Mouse (Mus musculus) CH12.LX (cell line): ENCODE results near the gene Fgf12. TPM values are rescaled to one million over a fixed set of nuclear protein-coding genes. Genes with fewer than 3 reads are reported as not detected.

ENCODE experiments used
- DNase-seq: peaks from one replicate; pipeline ENCODE4 v3.0.0-alpha.2; 2013; ENCODE audit errors: extremely low read depth
- H3K27ac ChIP-seq: 2 replicates; pipeline ENCODE4 v1.5.1; 2012; ENCODE audit warnings: low read depth, mild to moderate bottlenecking, control low read depth, moderate library complexity; ENCODE audit not compliant: insufficient read depth
- H3K27me3 ChIP-seq: replicated peaks from 2 replicates; pipeline ENCODE3; 2012; ENCODE audit warnings: inconsistent platforms
- H3K36me3 ChIP-seq, 2 experiments: replicated peaks in 1 of 2; 2 replicates each; pipeline versions ENCODE3 to v1.6.1; 2012; ENCODE audit warnings: inconsistent platforms in 1 of 2, low read length in 1 of 2, mild to moderate bottlenecking in 1 of 2, mixed read lengths in 1 of 2, moderate library complexity in 1 of 2; ENCODE audit not compliant: control insufficient read depth in 1 of 2, insufficient read depth in 1 of 2
- H3K4me1 ChIP-seq, 2 experiments: 2 replicates each; pipeline ENCODE4 v1.6.1; 2012; ENCODE audit warnings: inconsistent platforms in 1 of 2, moderate library complexity in 1 of 2; ENCODE audit not compliant: insufficient read depth in 2 of 2, control insufficient read depth in 1 of 2
- H3K4me2 ChIP-seq: 2 replicates; pipeline ENCODE4 v1.6.1; 2012; ENCODE audit warnings: low read depth, mild to moderate bottlenecking, control low read depth; ENCODE audit not compliant: poor library complexity, insufficient read depth, severe bottlenecking
- H3K4me3 ChIP-seq, 3 experiments: fragments of 150-350 bp in 1 of 3; sonication (generic) in 1 of 3; replicated peaks in 1 of 3; 2 replicates each; pipeline versions ENCODE3 to v1.5.1; 2011 to 2012; ENCODE audit warnings: low read depth in 2 of 3, low read length in 2 of 3, mild to moderate bottlenecking in 2 of 3, moderate library complexity in 2 of 3, control low read depth in 1 of 3, improper control_type of control experiment in 1 of 3, inconsistent platforms in 1 of 3, mixed read lengths in 1 of 3; ENCODE audit not compliant: poor library complexity in 1 of 3
- H3K79me2 ChIP-seq: replicated peaks from 2 replicates; pipeline ENCODE4 v1.6.1; 2012; ENCODE audit warnings: mild to moderate bottlenecking, moderate library complexity; ENCODE audit not compliant: control insufficient read depth, poor library complexity, insufficient read depth, severe bottlenecking; ENCODE audit errors: extremely low read depth
- H3K9ac ChIP-seq: 2 replicates; pipeline ENCODE4 v1.6.1; 2012; ENCODE audit warnings: low read depth, mild to moderate bottlenecking, control low read depth, moderate library complexity; ENCODE audit not compliant: insufficient read depth
- H3K9me3 ChIP-seq: replicated peaks from 2 replicates; pipeline ENCODE3; 2012; ENCODE audit warnings: low read length, inconsistent platforms, mixed read lengths
- CHD1 ChIP-seq: IDR thresholded peaks from 2 replicates; pipeline ENCODE4 v1.6.1; 2012; ENCODE audit warnings: low read depth, low read length, improper control_type of control experiment, inconsistent platforms
- E2F4 ChIP-seq: IDR thresholded peaks from 2 replicates; pipeline ENCODE4 v1.6.1; 2011; ENCODE audit warnings: low read depth, low read length, improper control_type of control experiment; ENCODE audit not compliant: insufficient replicate concordance
- EP300 ChIP-seq: IDR thresholded peaks from 2 replicates; pipeline ENCODE4 v1.6.1; 2011; ENCODE audit warnings: low read length, improper control_type of control experiment
- ETS1 ChIP-seq: conservative IDR thresholded peaks from 2 replicates; pipeline ENCODE4 v1.6.1; 2012; ENCODE audit warnings: low read depth, mild to moderate bottlenecking, inconsistent platforms, low read length, improper control_type of control experiment, moderate library complexity
- HCFC1 ChIP-seq: IDR thresholded peaks from 2 replicates; pipeline ENCODE4 v1.6.1; 2012; ENCODE audit warnings: low read depth, mild to moderate bottlenecking, inconsistent platforms, low read length, improper control_type of control experiment
- JUN ChIP-seq: IDR thresholded peaks from 2 replicates; pipeline ENCODE4 v1.6.1; 2011; ENCODE audit warnings: low read depth, mild to moderate bottlenecking, low read length, improper control_type of control experiment, moderate library complexity; ENCODE audit not compliant: insufficient read depth
- MAFK ChIP-seq: IDR thresholded peaks from 2 replicates; pipeline ENCODE4 v1.6.1; 2011; ENCODE audit warnings: low read length, improper control_type of control experiment; ENCODE audit not compliant: insufficient replicate concordance
- MEF2A ChIP-seq: IDR thresholded peaks from 2 replicates; pipeline ENCODE4 v1.6.1; 2014; ENCODE audit warnings: low read depth, mild to moderate bottlenecking, inconsistent platforms, low read length, improper control_type of control experiment, borderline replicate concordance
- MXI1 ChIP-seq: IDR thresholded peaks from 2 replicates; pipeline ENCODE4 v1.6.1; 2011; ENCODE audit warnings: mild to moderate bottlenecking, low read depth, low read length, improper control_type of control experiment
- MYC ChIP-seq: IDR thresholded peaks from 2 replicates; pipeline ENCODE4 v1.6.1; 2011; ENCODE audit warnings: low read depth, mild to moderate bottlenecking, improper control_type of control experiment, low read length
- TCF12 ChIP-seq: IDR thresholded peaks from 2 replicates; pipeline ENCODE4 v1.6.1; 2014; ENCODE audit warnings: low read depth, mild to moderate bottlenecking, inconsistent platforms, low read length, improper control_type of control experiment
- USF1 ChIP-seq: IDR thresholded peaks from 2 replicates; pipeline ENCODE4 v1.6.1; 2014; ENCODE audit warnings: low read depth, mild to moderate bottlenecking, inconsistent platforms, low read length, improper control_type of control experiment
- ZC3H11A ChIP-seq: IDR thresholded peaks from 2 replicates; pipeline ENCODE4 v1.6.1; 2012; ENCODE audit warnings: low read depth, mild to moderate bottlenecking, inconsistent platforms, low read length, improper control_type of control experiment
- dilution Hi-C: fragments of 300-500 bp; cut with MboI; formaldehyde crosslinking; loops from 2 replicates; pipeline ENCODE4 v1.14.3; 2020; ENCODE audit warnings: low sequenced_read_pairs; ENCODE audit not compliant: extremely low pct_unique_long_range_greater_than_20kb, extremely low pct_ligation_motif_present
- in situ Hi-C: fragments of 300-500 bp; cut with MboI; formaldehyde crosslinking; loops from 3 replicates; pipeline ENCODE4 v1.14.3; 2019; ENCODE audit warnings: low sequenced_read_pairs, low pct_ligation_motif_present, low pct_unique_long_range_greater_than_20kb, mixed read lengths
- polyA plus RNA-seq: library from polyadenylated mRNA; unstranded; fragments of >175 nt; gene quantifications from 2 replicates; pipeline ENCODE4 v1.2.1, GENCODE M21; 2012; ENCODE audit warnings: low read depth; ENCODE audit not compliant: insufficient read length
- total RNA-seq, 2 experiments: library from RNA; depleted of rRNA; stranded (reverse); fragments of 300-350 nt in 1 of 2; fragments of >200 nt in 1 of 2; gene quantifications; 2 replicates each; pipeline ENCODE4 v1.2.3; 2012 to 2014

The Fgf12 gene
- total and polyA plus RNA-seq, 3 experiments: not detected

DNA sequence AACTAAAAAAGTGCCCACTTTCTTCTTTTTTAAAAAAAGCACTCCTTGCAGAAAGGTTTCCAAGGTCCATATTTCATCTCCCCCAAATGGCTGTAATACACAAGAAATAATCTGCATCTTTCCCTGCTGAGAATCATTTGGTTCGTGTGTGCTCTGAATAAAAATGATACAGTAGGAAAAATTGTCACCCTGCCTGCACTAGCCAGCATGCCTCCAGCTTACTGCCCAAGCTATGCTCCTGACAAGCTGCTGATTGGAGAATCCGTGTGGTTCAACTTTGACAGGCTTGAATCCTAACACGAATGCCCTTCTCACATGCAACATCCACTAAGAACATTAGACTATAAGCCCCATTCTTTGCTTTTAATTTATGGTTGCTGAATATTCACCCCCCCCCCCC, 102.3 kb downstream of the Fgf12 start:
- Histone ChIP-seq H3K4me3 (no peak overlapping the region), H3K79me2 (no peaks in the 10 kb centered on the region), H3K27me3 (no peaks in the 10 kb centered on the region), H3K27ac (no peak overlapping the region)
- no peak for DNase-seq
- TF ChIP-seq TCF12 (no peak), EP300 (no peak), JUN (no peak), USF1 (no peak), MYC (no peak), E2F4 (no peak), MXI1 (no peak)
- TF ChIP-seq, all 38 proteins: peak for 0
- Histone ChIP-seq H3K4me1 (no peaks in the 10 kb centered on the region), H3K36me3 (no peaks in the 10 kb centered on the region), H3K4me2 (no peak overlapping the region), H3K9me3 (peaks cover 20% of the 10 kb centered on the region), H3K9ac (no peak overlapping the region)
- in situ Hi-C loops (no loop called here), dilution Hi-C loops (no loop called here)

DNA sequence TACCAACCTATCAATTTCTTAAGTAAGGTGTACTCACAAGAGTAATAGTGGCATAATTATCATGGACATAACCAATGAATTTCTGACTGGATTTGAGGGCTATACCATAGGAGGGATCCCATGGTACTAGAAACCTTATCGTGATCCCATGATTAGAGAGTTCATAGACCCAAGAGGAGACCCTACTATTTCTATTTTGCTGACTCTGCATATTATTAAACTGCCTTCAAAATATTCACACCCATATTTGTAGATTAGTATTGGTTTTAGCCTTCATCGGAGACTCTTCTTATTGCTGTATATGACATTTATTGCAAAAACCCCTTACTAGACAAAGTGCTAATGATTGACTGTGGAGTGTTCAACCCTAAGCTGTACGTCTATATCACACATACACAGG, 107.8 kb downstream of the Fgf12 start:
- Histone ChIP-seq H3K9ac (no peak overlapping the region), H3K4me1 (no peaks in the 10 kb centered on the region), H3K9me3 (peaks cover 30% of the 10 kb centered on the region), H3K36me3 (no peaks in the 10 kb centered on the region), H3K27me3 (no peaks in the 10 kb centered on the region), H3K27ac (no peak overlapping the region), H3K4me2 (no peak overlapping the region), H3K4me3 (no peak overlapping the region), H3K79me2 (no peaks in the 10 kb centered on the region)
- dilution Hi-C loops (no loop called here), in situ Hi-C loops (no loop called here)
- peak; percentile 92 for TF ChIP-seq MAFK
- no peak for TF ChIP-seq ZC3H11A
- no peak for DNase-seq

DNA sequence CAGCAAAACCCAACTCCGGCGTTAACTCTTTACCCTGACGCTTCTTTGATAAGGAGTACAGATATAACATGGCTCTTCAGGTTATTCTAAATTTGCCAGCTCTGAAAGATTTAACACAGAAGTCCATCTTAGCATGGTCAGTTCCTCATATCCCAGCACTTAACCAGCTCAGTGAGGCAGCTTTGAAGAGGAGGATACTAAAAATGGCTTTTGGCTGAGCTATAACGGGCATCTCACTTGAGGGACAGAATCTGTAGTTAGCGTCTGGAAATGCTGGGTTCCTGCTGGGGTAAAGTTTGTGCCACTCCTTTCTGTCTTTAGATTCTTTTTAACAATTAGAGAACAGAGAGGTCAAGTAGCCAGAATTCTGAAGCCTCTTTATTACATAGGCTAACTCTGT, 121.1 kb downstream of the Fgf12 start:
- dilution Hi-C loops: no loop called here
- Histone ChIP-seq H3K36me3 (no peaks in the 10 kb centered on the region), H3K4me1 (no peaks in the 10 kb centered on the region), H3K27ac (no peak overlapping the region), H3K4me2 (no peak overlapping the region), H3K79me2 (no peaks in the 10 kb centered on the region), H3K9ac (no peak overlapping the region), H3K9me3 (peaks cover 28% of the 10 kb centered on the region), H3K4me3 (no peak overlapping the region), H3K27me3 (no peaks in the 10 kb centered on the region)
- DNase-seq: no peak
- in situ Hi-C loops: no loop called here
- no peak for TF ChIP-seq HCFC1
- no peak for TF ChIP-seq MEF2A
- TF ChIP-seq JUN: no peak
- TF ChIP-seq ETS1: no peak
- no peak for TF ChIP-seq CHD1
